Mouse (Mus musculus) midbrain, embryonic 11.5 days (tissue): ENCODE measurements at regions not wholly inside any gene's neighbourhood (a gene's known extent, or its start where the extent isn't known, plus 50 kb on each side); places are given as distances from the start of the nearest gene placed in this dataset.
A peak's percentile ranks its signal among the peaks of the same experiment; 100 is the strongest.

Experiments
- ATAC-seq: fragments of 200-750 bp; cut with Nextera tagmentation; 2 replicates; pipeline ENCODE4 v1.8.0; 2017; ENCODE audit warnings: moderate TSS enrichment, moderate library complexity; ENCODE audit not compliant: low FRiP score
- DNase-seq: peaks from one replicate; pipeline ENCODE4 v3.0.0; 2015; ENCODE audit warnings: low spot score; ENCODE audit errors: missing footprints
- H3K27ac ChIP-seq: fragments of 300-500 bp; sonication (generic); 2 replicates; pipeline ENCODE4 v1.5.1; 2014; ENCODE audit warnings: low read depth, low read length
- H3K27me3 ChIP-seq: fragments of 300-500 bp; sonication (generic); 2 replicates; pipeline ENCODE4 v1.6.1; 2014; ENCODE audit warnings: mild to moderate bottlenecking, low read length, moderate library complexity, mixed read lengths; ENCODE audit not compliant: control insufficient read depth, insufficient read depth
- H3K36me3 ChIP-seq: fragments of 300-500 bp; sonication (generic); 2 replicates; pipeline ENCODE4 v1.6.1; 2014; ENCODE audit warnings: mild to moderate bottlenecking, low read length, moderate library complexity, mixed read lengths; ENCODE audit not compliant: control insufficient read depth, insufficient read depth
- H3K4me1 ChIP-seq: fragments of 300-500 bp; sonication (generic); 2 replicates; pipeline ENCODE4 v1.6.1; 2014; ENCODE audit warnings: low read length; ENCODE audit not compliant: control insufficient read depth, insufficient read depth
- H3K4me2 ChIP-seq: fragments of 300-500 bp; sonication (generic); 2 replicates; pipeline ENCODE4 v1.6.1; 2014; ENCODE audit warnings: mild to moderate bottlenecking, moderate library complexity
- H3K4me3 ChIP-seq: fragments of 300-500 bp; sonication (generic); 2 replicates; pipeline ENCODE4 v1.5.1; 2014; ENCODE audit warnings: low read depth, low read length
- H3K9ac ChIP-seq: fragments of 300-500 bp; sonication (generic); 2 replicates; pipeline ENCODE4 v1.6.1; 2014; ENCODE audit warnings: low read length
- H3K9me3 ChIP-seq: fragments of 300-500 bp; sonication (generic); 2 replicates; pipeline ENCODE4 v1.6.1; 2016; ENCODE audit warnings: low read length; ENCODE audit not compliant: control insufficient read depth
- WGBS: fragments of 180-500 bp; shearing (Covaris S2); extraction: QIAGEN DNeasy Blood & Tissue Kit; methylation state at CpG from one replicate; pipeline ENCODE4 v1.1.7; 2014; 5-methylcytosine and 5-hydroxymethylcytosine counted together

DNA sequence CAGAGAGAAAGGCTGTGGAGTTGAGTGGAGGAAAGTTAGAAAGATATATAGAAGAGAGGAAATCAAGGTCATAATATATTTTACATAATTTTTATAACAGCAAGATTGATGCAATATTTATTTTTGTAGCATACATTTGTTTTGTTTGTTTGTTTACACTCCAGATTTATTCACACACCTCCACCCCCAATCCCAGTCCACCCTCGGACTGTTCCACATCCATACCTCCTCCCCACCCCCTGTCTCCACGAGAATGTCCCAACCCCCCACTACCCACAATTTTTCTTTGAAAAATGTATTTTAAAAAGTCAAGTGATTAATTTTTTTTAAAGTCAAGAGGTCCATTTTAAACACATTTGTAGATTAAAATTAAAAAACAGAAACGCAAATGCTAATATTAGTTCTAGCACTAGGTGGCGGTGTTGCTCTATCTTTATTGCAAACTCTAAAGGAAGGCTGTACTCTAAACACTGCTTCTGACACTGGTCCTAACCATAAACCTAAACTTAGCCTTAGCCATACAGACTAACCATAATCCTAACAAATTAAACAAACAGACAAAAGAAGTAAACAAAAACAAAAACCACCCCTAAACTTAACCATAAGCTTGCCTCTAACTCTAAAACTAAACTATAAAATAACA lies 67.8 kb downstream of the Olfr1505 start:
- Histone ChIP-seq H3K9me3 (no peaks in the 10 kb centered on the region), H3K4me1 (no peaks in the 10 kb centered on the region), H3K4me3 (no peak overlapping the region), H3K4me2 (no peak overlapping the region), H3K9ac (no peak overlapping the region), H3K36me3 (no peaks in the 10 kb centered on the region), H3K27ac (no peak overlapping the region), H3K27me3 (no peaks in the 10 kb centered on the region)
- ATAC-seq (peak; percentile 75), DNase-seq (peak; percentile 96)
- WGBS: 22% methylated on average over 4 of the region's 4 CpGs

DNA sequence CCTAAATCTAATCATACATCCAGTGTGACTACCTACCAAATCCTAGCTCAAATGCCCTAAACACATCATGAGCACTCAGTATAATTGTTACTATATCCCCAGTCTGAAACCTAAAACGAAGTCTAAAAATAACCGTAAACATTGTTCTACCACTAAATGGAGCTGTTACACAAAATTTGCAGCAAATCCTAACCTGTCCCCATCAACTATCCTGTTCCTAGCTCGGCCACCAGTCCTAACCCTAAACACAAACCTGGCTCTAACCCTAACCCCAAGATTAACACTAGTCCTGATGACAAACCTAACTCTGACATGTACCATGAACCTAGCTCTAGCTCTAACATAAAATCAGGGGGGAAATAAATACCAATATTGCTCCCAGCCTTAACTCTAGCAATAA lies 69.5 kb downstream of the Olfr1505 start:
- 76% methylated on average over 3 of the region's 3 CpGs for WGBS
- DNase-seq (no peak), ATAC-seq (no peak)
- H3K27ac ChIP-seq: no peak overlapping the region
- no peak overlapping the region for H3K4me2 ChIP-seq
- no peaks in the 10 kb centered on the region for H3K4me1 ChIP-seq
- no peaks in the 10 kb centered on the region for H3K36me3 ChIP-seq
- H3K9ac ChIP-seq: no peak overlapping the region
- H3K27me3 ChIP-seq: no peaks in the 10 kb centered on the region
- H3K4me3 ChIP-seq: no peak overlapping the region
- H3K9me3 ChIP-seq: no peaks in the 10 kb centered on the region
